Mouse (Mus musculus): ENCODE results near the gene Clec12a.
"Not testable (repeated sequence)": the region's sequence is repeated elsewhere in the genome, so short reads cannot be mapped to it uniquely, and the experiment has no call there.

Clec12a gene

DNA sequence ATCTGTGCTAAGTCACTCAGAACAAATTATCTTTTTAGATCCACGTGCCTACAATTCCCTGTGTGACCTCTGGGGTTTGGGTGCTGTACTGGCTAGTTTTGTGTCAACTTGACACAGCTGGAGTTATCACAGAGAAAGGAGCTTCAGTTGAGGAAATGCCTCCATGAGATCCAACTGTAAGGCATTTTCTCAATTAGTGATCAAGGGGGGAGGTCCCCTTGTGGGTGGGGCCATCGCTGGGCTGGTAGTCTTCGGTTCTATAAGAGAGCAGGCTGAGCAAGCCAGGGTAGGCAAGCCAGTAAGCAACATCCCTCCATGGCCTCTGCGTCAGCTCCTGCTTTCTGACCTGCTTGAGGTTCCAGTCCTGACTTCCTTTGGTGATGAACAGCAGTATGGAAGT, at the start of gene Clec12a:
TSS of gene Clec12a (plus strand) at position 301 of the 400 bp plus-strand sequence.
- DNase-seq, result not testable (repeated sequence)

DNA sequence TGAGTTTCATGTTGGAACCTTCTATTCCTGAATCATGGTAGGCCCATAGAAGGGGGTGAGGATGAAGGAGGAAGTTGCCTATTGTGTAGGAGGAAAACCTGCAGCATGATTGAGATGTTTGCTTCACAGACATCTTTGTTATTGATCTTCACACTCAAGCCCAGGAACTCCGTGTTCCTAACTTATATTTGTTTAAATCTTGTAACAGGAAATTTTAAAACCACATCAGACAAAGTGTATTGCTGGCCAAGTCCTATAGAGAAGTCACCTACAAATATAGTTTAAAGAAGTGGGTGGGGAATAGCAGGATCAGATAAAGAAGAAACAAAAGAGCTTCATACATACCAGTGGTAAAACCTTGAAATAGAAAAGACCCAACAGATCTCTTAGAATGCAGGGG, 38.3 kb upstream of the Clec12a start:
- DNase-seq, result no peak

DNA sequence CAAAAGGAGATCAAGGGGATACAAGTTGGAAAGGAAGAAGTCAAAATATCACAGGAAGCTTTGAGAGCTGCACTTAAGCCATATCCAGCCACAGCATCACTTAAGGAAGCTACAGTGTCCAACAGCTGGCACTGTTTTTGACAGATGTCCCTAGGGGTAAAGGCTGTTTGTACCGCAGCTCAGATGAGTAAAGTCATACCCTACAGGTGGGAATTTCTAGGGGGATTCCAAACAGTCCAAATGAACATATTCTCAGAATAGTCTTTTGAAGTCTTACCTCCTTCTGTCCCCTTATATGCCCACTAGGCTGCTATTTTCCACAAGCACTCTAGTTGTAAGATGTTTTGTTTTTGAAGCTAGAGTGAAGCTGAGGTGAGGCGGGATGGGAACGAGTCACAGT, 30.0 kb upstream of the Clec12a start:
- DNase-seq, result no peak

DNA sequence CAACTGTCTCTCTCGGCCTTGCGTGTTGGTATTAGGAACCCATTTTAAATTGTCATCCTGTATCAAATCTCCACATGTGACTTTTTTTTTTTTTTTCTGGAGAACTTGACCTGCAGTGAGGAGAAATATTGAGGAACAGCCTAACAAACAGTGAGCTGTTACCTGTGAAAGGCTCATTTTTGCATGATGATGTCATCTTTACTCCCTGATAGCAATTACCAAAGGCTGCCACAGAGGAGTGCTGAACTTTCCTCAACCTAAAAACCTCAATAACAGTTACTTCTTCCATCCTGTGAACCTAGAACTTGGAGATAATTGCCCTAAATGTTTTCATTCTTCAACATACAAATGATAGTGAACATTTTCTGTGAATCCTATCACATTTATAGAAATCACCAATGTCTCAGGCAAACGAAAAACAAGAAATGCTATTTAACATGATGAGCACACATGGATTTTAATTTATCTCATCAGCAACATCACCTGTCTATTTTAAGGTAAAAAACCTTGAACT, 27.8 kb upstream of the Clec12a start:
- no peak for DNase-seq

DNA sequence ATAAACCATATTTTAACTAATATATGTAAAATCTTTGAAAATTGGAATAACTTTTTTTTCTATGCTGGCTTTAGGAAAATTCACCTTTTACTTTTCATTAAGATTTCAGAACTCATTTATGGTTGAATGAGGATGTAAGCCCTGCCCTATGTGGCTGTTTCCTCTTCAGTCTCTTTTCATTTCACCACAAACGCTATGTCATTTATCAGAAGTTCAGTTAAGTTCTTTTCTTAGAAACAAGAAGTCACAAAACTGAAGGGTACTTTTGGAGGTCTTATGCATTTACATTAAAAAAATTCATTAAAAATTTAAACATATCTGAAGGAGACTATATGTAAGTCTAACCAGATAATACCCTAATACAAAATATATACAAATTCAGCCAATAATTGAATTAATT, 26.8 kb upstream of the Clec12a start:
- DNase-seq, result no peak

DNA sequence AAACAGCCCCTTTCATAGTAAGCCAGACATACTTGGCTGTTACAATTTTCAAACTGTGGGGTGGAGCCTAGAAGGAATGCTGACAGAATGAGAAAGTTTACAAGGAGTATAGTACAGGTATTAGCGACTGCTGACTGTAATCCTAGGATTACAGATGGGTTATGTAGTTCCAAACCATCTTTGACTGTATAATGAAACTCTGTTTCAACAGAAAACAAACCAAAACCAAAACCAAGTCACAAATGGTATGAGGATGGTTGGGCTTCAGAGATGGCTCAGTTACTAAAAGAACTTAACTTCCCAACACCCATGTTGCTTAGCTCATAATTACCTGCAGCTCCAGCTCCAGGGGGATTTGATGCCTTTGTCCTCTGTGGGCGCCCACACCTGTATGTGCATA, 26.0 kb upstream of the Clec12a start:
- no peak for DNase-seq

DNA sequence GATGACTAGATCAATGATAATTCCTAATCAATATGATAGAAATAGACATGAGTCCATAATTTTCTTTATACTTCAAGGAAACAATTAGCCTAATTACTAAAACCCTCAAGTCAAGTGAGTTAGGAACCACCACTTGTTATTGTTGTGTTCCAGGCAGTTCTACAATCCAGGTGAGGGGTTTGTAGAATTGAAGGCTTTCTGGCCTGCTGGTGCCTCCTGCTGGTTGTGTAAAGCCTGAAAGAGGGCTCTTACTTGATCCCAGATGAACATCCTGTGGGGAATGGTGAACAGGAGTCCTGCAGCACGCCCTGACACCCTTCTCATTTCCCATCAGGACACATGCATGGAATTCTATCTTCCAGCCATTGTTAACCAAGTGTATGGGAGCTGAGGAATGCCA, 24.1 kb upstream of the Clec12a start:
- no peak for DNase-seq

DNA sequence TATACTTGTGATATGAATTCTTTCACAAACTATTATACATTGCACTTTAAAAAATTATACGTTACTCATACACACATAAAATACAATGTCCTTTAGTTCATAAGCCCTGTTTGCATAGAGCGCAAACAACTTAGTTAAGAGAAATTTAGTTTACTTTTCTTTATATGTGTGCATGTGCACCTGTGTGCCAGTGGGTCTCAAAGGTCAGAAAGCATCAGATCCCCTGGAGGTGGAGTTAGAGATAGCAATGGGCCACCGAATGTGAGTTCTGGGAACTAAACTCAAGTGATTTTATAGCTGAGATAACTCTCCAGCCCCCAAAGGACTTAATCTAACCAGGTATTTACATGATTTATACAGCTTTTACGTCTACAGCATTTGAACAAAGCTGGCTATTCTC, 23.2 kb upstream of the Clec12a start:
- no peak for DNase-seq

DNA sequence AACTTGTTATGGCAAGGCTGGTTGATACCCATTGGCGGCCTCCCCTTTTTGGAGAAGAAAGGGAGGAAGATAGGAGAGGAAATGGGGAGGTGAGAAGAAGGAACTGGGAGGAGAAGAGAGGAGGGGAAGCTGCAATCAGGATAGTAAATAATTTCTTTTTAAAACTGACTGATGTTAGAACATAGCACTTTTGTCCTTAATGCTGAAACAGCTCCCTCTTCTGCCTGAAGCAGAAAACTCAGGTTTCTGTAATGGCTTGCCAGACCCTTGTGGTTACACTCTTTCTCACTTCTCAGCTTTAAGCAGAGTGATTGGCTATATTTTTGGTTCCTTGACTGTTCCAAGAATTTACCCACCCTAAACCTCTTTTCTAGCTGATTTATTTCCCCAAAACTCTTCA, 16.5 kb upstream of the Clec12a start:
- DNase-seq, result no peak

DNA sequence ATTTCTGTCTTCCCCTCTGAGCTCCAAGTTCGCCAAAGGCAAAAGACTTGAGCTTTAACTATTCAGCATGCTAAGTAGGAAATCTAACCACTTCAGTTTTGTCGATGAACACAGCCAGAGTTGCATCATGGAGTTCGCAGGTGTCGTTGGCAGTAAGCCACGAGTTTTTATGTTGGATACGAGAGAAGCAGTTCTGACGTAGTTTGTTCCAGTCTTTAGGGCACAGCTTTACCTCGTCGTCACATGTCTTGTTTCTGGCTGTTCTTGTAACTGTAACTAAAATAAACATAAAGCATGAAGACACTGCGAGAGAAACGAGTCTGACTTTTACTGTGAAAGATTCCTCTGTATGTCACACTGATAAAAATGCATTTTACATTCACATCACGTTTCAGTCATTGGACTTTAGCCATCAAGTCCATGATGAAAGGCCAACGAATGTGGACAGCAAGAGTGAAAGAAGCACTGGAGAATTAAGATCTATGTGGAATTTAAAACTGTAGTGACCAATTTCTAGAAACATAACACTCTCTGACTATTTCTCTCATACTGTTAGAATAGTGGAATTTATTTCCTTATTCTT, 15.8 kb upstream of the Clec12a start:
- DNase-seq, result no peak

DNA sequence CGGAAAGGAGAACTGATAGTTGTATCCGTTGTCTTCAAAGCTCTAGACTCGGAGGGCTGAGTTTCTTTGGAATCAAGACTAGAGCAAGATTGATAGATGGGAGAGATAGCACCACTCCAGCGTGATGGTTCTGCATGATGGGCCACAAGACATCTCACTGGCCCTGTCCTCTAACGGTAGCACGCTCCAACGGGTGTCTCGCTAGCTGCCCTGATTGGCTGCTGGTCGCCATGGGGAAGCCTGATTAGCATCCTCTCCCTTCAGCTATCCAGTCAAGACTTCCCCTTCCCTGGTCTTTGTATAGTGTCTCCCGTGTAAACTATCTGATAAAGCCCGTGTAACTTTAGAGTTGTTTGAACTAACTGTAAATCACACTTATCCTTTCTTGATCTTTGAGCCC, 10.9 kb upstream of the Clec12a start, which contains the start of gene 4922502D21Rik:
TSS of gene 4922502D21Rik (minus strand) at position 187 of the 400 bp plus-strand sequence.
- DNase-seq, result no peak

DNA sequence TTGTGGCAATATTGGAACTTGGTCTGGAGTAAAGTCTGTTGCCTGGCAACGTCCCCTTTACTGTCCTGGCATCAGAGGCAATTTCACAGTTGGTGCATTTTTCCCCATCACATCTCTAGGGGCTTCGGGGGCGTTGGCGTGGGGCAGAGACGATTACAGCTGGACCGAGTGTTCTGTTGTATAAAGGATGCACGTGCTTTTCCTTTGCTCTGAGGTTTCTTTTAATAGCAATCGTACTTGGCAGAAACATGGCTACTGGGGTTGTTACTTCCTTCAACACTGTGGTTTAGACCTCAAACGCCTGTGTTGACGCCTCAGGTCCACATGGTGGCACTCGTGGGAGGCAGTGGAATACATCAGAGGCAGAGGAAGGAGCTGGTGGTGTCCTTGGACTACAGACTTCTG, 8.8 kb upstream of the Clec12a start:
- no peak for DNase-seq

DNA sequence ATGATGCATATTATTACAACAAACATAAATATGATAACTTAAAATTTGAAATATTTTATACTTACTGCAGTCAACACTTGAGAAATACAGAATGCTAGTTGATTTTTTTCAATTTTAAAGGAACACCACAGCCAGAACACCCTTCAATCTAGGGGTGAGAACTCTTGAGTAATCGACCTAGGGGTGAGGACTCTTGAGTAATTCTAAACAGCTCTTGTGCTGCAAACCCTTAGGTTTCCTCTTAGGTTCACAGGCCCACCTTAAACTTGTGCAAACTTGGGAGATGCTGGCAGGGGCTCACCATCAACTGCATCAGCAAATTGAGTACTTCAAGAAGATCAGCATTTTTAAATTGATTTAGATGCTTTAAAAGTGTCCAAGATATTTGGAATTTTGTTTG, 4.7 kb upstream of the Clec12a start:
- DNase-seq, result no peak

DNA sequence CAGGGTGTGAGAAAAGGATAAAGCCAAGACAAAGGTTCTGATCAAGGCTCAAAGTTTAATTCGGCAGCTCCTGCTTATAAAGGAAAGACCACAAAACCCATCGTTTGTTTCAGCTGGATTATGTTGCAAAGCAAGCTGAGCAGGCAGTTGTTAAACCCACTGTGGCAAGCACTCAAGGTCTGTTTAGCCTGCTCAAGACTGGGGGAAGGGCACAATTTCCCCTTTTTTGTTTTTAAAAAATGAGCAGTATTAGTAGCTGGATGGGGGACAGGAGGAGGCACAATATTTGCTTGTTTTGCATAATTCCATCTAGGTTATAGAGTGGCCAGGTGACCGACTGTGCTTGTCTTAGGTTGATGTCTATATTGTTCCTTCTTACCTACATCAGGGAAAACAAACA, 1.9 kb downstream of the Clec12a start:
- no peak for DNase-seq

DNA sequence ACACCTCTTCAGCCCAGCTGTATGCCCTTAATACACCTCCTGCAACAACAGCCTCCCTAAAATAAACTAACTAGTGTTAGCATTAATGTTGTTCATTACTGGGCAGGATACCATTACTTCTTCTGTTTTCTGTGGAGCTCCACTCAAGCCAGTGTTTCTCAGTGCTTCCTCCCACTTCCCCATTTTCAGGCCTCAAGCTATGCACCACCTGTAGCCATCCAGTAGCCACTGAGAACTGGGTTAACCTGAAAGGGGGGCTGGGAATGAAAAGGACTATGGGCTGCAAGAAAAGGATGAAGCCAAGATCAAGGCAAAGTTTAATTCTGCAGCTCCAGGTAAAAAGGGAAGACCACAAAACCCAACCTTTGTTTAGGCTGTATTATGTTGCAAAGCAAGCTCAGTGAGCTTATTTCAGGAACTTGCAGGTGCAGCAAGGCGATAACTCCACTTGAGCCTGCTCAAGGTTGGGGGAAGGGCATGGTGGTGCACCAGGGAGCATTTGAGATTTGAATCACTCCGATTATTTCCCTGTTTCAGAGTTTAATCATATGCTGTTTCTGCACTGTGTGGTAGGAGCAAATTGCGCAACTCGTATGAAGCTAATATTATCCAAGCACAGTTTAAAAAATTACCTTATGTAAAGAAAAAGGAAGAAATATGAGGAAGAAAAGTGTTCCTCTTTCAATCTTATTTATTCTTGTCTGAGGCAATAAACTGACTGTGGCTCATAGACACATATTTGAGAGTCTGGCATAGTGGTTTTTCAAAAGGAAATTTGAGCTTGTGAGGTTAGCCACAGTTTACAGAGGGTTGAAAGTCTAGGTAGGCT, 7.2 kb downstream of the Clec12a start:
- no peak for DNase-seq

DNA sequence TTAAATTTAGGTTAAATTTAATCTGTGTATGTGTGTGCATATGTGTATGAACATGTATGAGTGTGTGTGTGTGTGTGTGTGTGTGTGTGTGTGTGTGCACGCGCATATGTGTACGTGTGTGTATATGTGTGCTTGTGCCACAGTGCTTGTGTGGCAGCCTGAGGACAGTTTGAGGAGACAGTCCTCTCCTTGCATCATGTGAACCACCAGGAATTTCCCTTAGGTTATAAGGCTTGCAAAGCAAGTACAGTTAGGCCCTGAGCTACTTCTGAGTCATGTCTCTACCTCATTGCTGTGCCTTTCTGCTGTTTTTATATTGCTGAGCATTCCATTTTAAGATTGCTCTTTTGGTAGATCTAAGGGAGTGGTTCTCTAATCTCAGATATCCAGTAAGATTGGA, 8.6 kb downstream of the Clec12a start:
- no peak for DNase-seq

DNA sequence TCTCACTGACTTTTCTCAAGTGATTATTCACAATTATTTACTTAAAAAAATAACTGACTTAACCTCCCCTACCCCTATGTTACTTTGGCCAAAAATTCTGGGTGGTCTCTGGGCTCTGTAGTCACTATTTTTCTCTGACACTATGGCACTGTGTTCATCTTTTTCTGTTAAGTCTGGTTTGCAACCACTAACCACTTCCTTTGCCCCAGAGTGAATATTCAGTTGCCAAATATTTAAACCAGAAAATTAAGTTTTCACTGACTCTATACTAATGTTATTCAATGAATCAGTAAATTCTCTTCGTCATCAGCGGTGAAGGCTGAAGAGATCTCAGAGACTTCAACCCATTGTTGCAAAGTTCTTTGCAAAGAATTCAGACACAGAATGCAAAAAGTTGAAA, 13.3 kb downstream of the Clec12a start:
- DNase-seq, result no peak

DNA sequence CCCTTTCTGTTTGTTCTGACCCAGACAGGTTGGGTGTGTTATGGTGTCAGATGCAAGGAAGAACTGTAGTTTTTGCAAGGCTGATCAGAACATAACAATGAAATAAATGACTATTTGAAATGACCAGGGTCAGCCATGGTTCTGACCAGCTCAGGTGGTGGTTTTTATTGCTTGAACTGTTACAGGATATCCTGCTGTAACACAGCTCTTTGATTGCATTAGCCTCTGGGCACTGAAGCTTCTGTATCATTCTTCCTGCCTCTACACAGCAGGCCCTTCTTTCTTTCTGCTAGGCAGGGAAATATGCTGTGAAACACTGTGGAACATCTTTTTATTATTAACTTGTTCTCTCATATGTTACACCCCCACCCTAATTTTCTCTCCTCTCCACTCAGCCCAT, 13.9 kb downstream of the Clec12a start:
- DNase-seq, result no peak

DNA sequence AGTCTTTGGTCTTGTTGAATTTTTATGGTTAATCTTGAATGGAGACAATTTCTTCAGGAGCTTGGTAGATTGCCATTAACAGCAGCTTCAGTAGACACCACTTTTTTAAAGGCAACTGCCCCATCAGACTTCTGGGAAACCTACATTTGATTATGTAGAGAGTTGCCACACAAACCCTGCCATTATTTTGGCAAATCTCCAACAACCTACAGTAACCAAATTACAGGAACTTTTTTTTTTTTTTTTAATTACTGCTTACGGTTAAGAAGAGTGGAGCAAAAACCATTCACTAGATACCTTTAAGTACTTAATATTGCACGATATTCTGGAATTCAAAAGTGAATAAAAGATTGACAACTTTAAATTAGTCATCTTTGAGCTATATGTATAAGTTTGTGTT, 17.0 kb downstream of the Clec12a start:
- no peak for DNase-seq

DNA sequence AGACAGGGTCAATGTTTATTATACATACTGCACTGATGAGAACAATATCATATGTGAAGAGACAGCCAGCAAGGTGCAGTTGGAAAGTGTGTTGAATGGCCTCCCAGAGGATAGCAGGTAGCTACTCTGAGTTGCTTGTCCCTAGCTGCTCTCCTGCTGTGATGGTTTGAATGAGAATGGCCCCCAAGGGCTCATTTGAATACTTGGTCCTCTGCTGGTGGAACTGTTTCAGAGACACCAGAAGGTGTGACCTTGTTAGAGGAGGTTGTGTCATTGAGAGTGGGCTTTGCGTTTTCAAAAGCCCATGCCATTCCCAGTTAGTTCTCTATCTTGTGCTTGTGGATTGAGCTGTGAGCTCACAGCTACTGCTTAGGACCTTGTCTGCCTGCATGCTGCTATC, 21.5 kb downstream of the Clec12a start:
- DNase-seq, result no peak

DNA sequence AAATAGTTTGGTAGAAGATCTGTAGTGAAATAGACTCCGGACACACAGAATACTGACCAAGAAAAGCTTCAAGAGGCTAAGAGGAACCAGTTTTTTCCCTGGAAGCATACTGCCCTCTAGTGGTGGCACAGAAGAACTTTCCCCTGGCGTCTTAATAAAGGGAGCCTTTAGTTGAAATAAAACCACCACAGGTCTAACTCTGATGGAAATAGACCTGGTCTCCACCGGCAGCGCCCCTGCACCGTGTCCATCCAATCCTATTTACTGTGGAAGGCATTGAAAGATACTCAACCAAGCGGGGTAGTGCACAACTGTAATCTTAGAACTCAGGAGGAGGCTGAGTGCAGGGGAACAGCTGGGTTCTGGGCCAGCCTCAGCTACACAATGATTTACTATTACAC, 23.5 kb downstream of the Clec12a start:
- peak; percentile 6 for DNase-seq

DNA sequence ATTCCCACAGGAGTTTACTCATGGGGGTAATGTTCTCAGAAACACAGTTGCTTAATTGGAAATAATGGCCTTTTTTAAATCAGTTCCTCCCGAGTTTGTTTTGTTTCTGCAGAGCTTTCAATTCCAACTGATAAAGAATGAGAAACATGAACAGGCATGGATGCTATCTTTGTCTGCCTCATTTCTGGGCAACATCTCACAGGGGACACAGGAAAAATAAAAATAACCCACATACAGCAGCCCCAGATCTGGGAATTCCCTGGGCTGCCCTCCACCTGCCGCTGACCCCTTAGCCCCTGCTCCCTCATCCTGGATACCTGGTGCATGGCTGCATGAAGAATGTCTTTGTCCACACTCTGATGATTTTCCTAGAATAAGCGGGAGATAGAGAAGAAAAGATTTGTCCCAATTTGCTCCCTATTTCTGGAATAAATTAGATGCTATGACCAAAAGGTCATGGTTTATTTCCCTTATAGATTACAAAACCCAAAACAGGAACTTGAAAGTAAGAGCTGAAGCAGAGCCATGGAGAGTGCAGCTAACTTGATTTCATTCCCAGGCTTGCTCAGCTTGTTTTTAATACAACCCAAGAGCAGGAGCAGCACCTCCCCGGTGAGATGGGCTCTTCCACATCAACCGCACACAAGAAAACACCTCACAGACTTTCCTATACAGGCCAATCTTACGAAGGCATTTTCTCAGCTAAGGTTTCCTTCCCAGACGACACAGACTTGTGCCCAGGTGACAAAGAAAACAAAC, 27.1 kb downstream of the Clec12a start:
- DNase-seq, result no peak

DNA sequence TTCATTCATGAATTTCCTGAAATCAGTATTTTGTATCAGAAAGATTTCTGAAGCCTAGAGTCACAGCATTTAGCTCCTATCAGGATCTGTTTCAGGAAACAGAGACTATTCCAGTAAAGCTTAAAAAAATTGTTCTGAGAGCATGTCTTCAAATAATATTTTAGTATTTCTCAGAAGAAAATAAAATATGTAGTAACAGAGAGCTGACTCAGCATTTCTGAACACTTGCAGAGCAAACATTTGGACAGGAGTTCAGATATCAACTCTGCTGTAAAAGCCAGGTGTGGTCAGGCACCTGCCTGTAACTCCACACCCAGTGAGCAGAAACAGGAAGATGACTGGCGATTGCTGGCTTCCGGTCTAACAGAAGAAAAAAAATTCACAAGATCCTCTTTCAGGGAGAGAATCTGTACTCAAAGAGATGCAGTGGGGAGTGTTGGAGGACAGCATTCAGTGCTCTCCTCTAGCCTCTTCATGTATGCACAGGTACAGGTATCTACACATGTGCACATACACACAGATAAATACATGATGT, 32.5 kb downstream of the Clec12a start:
- DNase-seq, result no peak

DNA sequence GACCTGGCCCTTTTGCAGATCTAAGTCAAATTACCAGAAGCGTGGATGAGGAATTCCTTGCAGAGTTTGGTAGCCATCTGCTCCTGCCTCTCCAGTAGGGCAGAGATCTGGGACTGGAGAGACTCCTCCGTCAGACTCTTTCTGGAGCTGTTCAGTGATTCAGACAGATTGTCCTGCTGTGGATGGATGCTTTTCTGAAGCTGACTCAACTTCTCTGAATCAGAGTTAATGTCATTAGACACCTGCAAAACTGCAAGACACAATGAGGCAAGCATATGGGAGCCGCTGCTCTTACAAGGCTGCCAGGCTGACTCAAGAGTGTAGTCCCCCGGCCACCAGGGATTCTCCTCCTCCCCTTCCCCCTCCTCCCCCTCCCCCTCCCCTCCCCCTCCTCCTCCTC, 38.0 kb downstream of the Clec12a start:
- DNase-seq, result no peak

All from cerebellum, adult 11 months (tissue).